ENCODE assay signal across 8 mouse cellular contexts in the genomic region with DNA sequence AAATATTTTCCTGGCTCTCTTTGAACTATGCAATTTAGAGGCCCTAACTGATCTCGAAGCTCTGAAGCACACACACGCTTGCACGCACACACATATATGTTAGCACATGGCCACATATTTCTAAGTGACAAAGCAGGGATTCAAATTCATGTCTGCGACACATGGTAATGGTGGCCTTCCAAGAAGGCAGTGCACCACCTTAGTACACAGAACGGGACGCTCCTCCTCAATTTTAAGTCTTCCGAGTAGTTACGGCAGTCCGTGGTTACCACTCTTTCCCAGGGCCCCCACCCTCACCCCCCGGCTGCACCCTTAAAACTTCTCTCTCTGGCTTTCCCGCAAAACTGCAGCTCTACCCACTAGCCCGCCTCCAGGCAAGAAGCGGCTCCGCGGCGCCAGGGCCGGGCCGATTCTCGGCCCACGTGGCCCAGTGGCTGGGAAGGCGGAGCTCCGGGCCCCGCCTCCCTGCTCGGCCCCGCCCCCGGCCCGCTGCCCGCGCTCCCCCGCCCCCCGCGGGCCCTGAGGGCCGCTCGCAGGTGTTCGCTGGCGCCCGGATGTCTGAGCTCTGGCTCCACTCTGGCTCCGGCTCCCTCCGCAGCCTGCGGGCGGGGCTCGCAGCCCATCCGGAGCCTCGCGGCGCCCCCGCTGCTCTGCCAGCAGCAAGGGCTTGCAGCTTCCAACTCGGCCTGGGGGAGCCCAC. TPM values are rescaled to one million over a fixed set of nuclear protein-coding genes. Genes with fewer than 3 reads are reported as not detected.
DNase-seq lines count a peak whose midpoint lies in the region; ATAC-seq lines count a peak whose summit lies in the region.

No protein-coding gene starts in this region.

- DNase-seq in Muller cell, postnatal 12 days (ENCODE audit: inconsistent ontology term) = peak; percentile 91
- DNase-seq in cerebellum, postnatal 10 days = peak; percentile 76 to 85
- DNase-seq in frontal cortex, postnatal 10 days (ENCODE audit: low spot score in 2 of 2) = peak; percentile 69 to 73
- peak; percentile 50 to 68 for DNase-seq in left cerebral cortex, postnatal 14 days (ENCODE audit: low spot score in 2 of 2)
- DNase-seq in right cerebral cortex, postnatal 36 days (ENCODE audit: low spot score in 2 of 2) = peak; percentile 55 to 60
- peak; percentile 88 to 90 for DNase-seq in urinary bladder, postnatal 4 days (ENCODE audit: low spot score in 2 of 2)

- no peaks in the 10 kb centered on the region for H3K36me3 ChIP-seq in hindbrain, embryonic 13.5 days

- H3K27me3 ChIP-seq in hindbrain, embryonic 13.5 days = peaks cover 21% of the 10 kb centered on the region; the same call in 1 of the 2 replicates

- intact Hi-C loops in left cerebral cortex, postnatal 14 days (cut with DNase I) = loop anchor here (2.0 kb wide), 1 partner anchor 77 kb away; no protein-coding TSS in a partner anchor

- peak overlapping the region; percentile 41 for H3K4me3 ChIP-seq in hindbrain, embryonic 13.5 days

- H3K27ac ChIP-seq in hindbrain, embryonic 13.5 days = peak overlapping the region; percentile 70

- no peaks in the 10 kb centered on the region for H3K9me3 ChIP-seq in hindbrain, embryonic 13.5 days

- under 1% methylated on average over 33 of the region's 48 CpGs for WGBS in hindbrain, embryonic 13.5 days

- H3K4me2 ChIP-seq in hindbrain, embryonic 13.5 days = peak overlapping the region; percentile 89

- H3K9ac ChIP-seq in hindbrain, embryonic 13.5 days = peak overlapping the region; percentile 67

- H3K4me1 ChIP-seq in hindbrain, embryonic 13.5 days (replicated peaks) = peaks cover 66% of the 10 kb centered on the region

- peak; percentile 63 for ATAC-seq in hindbrain, embryonic 13.5 days (ENCODE audit: low FRiP score)
- ATAC-seq in megakaryocyte-erythroid progenitor cell, adult 5-6 weeks (replicated peaks; ENCODE audit: low FRiP score, low TSS enrichment, poor library complexity, severe bottlenecking) = peak; percentile 38

RNA-seq across cellular contexts. Expression of a gene that starts 4.3 kb away (rescaled TPM):
- 234 and 269 TPM in 2 replicates for polyA plus RNA-seq in hindbrain, embryonic 13.5 days (2015; fragmentation: Nextera tagmentation; extraction: Ambion mirVana)
- 10 to 100 TPM; 30.2 to 53.1 TPM for total RNA-seq in left cerebral cortex, postnatal 14 days (2021)
- total RNA-seq in megakaryocyte-erythroid progenitor cell, adult 5-6 weeks (2014; fragmentation: Nextera tagmentation) = 1.5 and 7.8 TPM in 2 replicates
- total RNA-seq in megakaryocyte-erythroid progenitor cell, adult 5-6 weeks (2017) = 1.9 and 3.1 TPM in 2 replicates

RNA-seq across cellular contexts. Expression of a gene that starts 24.6 kb away (rescaled TPM):
- 2.7 and 3.2 TPM in 2 replicates for polyA plus RNA-seq in hindbrain, embryonic 13.5 days (2015; fragmentation: Nextera tagmentation; extraction: Ambion mirVana)
- total RNA-seq in left cerebral cortex, postnatal 14 days (2021) = under 1 TPM; 0.90 to 0.93 TPM
- total RNA-seq in megakaryocyte-erythroid progenitor cell, adult 5-6 weeks (2014; fragmentation: Nextera tagmentation) = 11.1 and 17.0 TPM in 2 replicates
- 4.5 and 10.2 TPM in 2 replicates for total RNA-seq in megakaryocyte-erythroid progenitor cell, adult 5-6 weeks (2017)

RNA-seq across cellular contexts. Expression of a gene that starts 58.6 kb away (rescaled TPM):
- polyA plus RNA-seq in hindbrain, embryonic 13.5 days (2015; fragmentation: Nextera tagmentation; extraction: Ambion mirVana) = 5.8 and 6.3 TPM in 2 replicates
- total RNA-seq in left cerebral cortex, postnatal 14 days (2021) = 1 to 10 TPM; 3.9 to 4.2 TPM
- not detected in 2 replicates for total RNA-seq in megakaryocyte-erythroid progenitor cell, adult 5-6 weeks (2014; fragmentation: Nextera tagmentation)
- total RNA-seq in megakaryocyte-erythroid progenitor cell, adult 5-6 weeks (2017) = not detected in 2 replicates

Comparison
In these comparisons a context has a peak if more than half of its experiments do, and no peak if none do; other contexts are left out.
1. Peak in every context shown above with its lines: DNase-seq, ATAC-seq, H3K4me3 ChIP-seq and H3K27ac ChIP-seq.
2. RNA of a gene that starts 58.6 kb away (total RNA-seq): 3.9 to 4.2 TPM in left cerebral cortex, postnatal 14 days; not detected in megakaryocyte-erythroid progenitor cell, adult 5-6 weeks; every median in the first group is over 4 times any median in the second.